Mouse (Mus musculus): Measurements from ENCODE around the gene Tomm22. TPM values are rescaled to one million over a fixed set of nuclear protein-coding genes. Genes with fewer than 3 reads are reported as not detected.

The Tomm22 gene
- total RNA-seq, 4 experiments from 2014 or later = 95.5 to 120 (median 105) TPM

Other genes with a start within 250 kb of the Tomm22 start
- 100 to 1,000 TPM in 2 of 4 experiments, 10 to 100 TPM in 2; 80.4 to 126 (median 97.1) TPM for gene Csnk1e, start 215.3 kb upstream of the Tomm22 start, total RNA-seq (2022)
- gene Kcnj4, start 165.6 kb upstream of the Tomm22 start, total RNA-seq (2022) = 1 to 10 TPM in 2 of 4 experiments, under 1 TPM in 2; 0.38 to 6.2 (median 2.8) TPM
- 1 to 10 TPM; 2.1 to 5.3 (median 2.8) TPM for gene Kdelr3, start 154.4 kb upstream of the Tomm22 start, total RNA-seq (2022)
- 100 to 1,000 TPM; 277 to 438 (median 365) TPM for gene Ddx17, start 124.1 kb upstream of the Tomm22 start, total RNA-seq (2022)
- gene Dmc1, start 65.8 kb upstream of the Tomm22 start, total RNA-seq (2022) = 1 to 10 TPM; 1.5 to 6.3 (median 2.7) TPM
- 1 to 10 TPM; 2.8 to 6.2 (median 4.4) TPM for gene Fam227a, start 11.9 kb upstream of the Tomm22 start, total RNA-seq (2022)
- gene Cby1, start 11.7 kb upstream of the Tomm22 start, total RNA-seq (2022) = 10 to 100 TPM; 21.7 to 31.1 (median 24.9) TPM
- 10 to 100 TPM; 22.8 to 30.3 (median 25.0) TPM for gene Josd1, start 17.1 kb downstream of the Tomm22 start, total RNA-seq (2022)
- gene Gtpbp1, start 20.0 kb downstream of the Tomm22 start, total RNA-seq (2022) = 10 to 100 TPM; 27.2 to 43.1 (median 32.1) TPM
- 10 to 100 TPM; 48.3 to 71.4 (median 53.9) TPM for gene Sun2, start 71.7 kb downstream of the Tomm22 start, total RNA-seq (2022)
- gene Dnal4, start 107.0 kb downstream of the Tomm22 start, total RNA-seq (2022) = 10 to 100 TPM; 22.0 to 27.1 (median 23.5) TPM
- 10 to 100 TPM in 2 of 4 experiments, 1 to 10 TPM in 2; 6.4 to 11.9 (median 9.4) TPM for gene Nptxr, start 133.9 kb downstream of the Tomm22 start, total RNA-seq (2022)
- gene Npcd, start 163.4 kb downstream of the Tomm22 start, total RNA-seq (2022) = 1 to 10 TPM in 3 of 4 experiments, not detected in 1; 1.1 to 2.4 (median 1.6) TPM
- gene Cbx6, start 163.8 kb downstream of the Tomm22 start, total RNA-seq (2022) = 10 to 100 TPM; 55.0 to 88.9 (median 65.5) TPM
- 10 to 100 TPM; 16.1 to 29.3 (median 22.9) TPM for gene Apobec3, start 220.8 kb downstream of the Tomm22 start, total RNA-seq (2022)